Mouse (Mus musculus): ENCODE results near the gene Arhgef6.

GRCm38 (mm10) chrX:57364891-57365569 is 26.5 kb upstream of the Arhgef6 start:
- TF ChIP-seq CTCF (IDR thresholded peaks at IDR 0.05; ENCODE audit: low read depth) (no peak), EP300 (optimal IDR thresholded peaks at IDR 0.05) (no peak)
